Mouse (Mus musculus) forebrain, embryonic 10.5 days (tissue): ENCODE measurements around the gene Aspscr1. TPM values are rescaled to one million over a fixed set of nuclear protein-coding genes. Genes with fewer than 3 reads are reported as not detected.

Experiments used
- DNase-seq: peaks from one replicate; pipeline ENCODE4 v3.0.0-alpha.2; 2017; ENCODE audit warnings: low spot score; ENCODE audit errors: extremely low spot score
- H3K27ac ChIP-seq: fragments of 300-500 bp; sonication (generic); 2 replicates; pipeline ENCODE4 v1.5.1; 2016; ENCODE audit warnings: mild to moderate bottlenecking
- H3K27me3 ChIP-seq: fragments of 300-500 bp; sonication (generic); 2 replicates; pipeline ENCODE4 v1.6.1; 2016; ENCODE audit warnings: mild to moderate bottlenecking; ENCODE audit not compliant: poor library complexity, severe bottlenecking
- H3K36me3 ChIP-seq: fragments of 300-500 bp; sonication (generic); replicated peaks from 2 replicates; pipeline ENCODE4 v1.6.1; 2016; ENCODE audit warnings: mild to moderate bottlenecking, moderate library complexity
- H3K4me1 ChIP-seq: fragments of 300-500 bp; sonication (generic); 2 replicates; pipeline ENCODE4 v1.6.1; 2016
- H3K4me3 ChIP-seq: fragments of 300-500 bp; sonication (generic); 2 replicates; pipeline ENCODE4 v1.5.1; 2016; ENCODE audit warnings: mild to moderate bottlenecking, moderate library complexity
- H3K9me3 ChIP-seq: fragments of 300-500 bp; sonication (generic); 2 replicates; pipeline ENCODE4 v1.6.1; 2016; ENCODE audit warnings: mild to moderate bottlenecking, moderate library complexity
- WGBS: fragments of 180-500 bp; shearing (Covaris S2); methylation state at CpG from one replicate; pipeline ENCODE4 v1.1.7; 2016; 5-methylcytosine and 5-hydroxymethylcytosine counted together
- polyA plus RNA-seq: library from polyadenylated mRNA; unstranded; fragments of >200 nt; fragmentation: Nextera tagmentation; extraction: Ambion mirVana; gene quantifications from 2 replicates; pipeline ENCODE4 v1.2.1, GENCODE M21; 2016

Gene Aspscr1
- polyA plus RNA-seq, 1 experiment from 2014 or later, result 142 TPM

GRCm38 (mm10) chr11:120695641-120696040 is 22.9 kb downstream of the Aspscr1 start:
- Histone ChIP-seq H3K27me3 (no peaks in the 10 kb centered on the region), H3K36me3 (peaks cover 95% of the 10 kb centered on the region), H3K9me3 (peaks cover 6% of the 10 kb centered on the region; the same call in 1 of the 2 replicates), H3K4me1 (peaks cover 32% of the 10 kb centered on the region), H3K4me3 (peak overlapping the region; percentile 5; the same call in 1 of the 2 replicates), H3K27ac (peak overlapping the region; percentile 83)
- WGBS, result 73% methylated on average over 12 of the region's 12 CpGs
- DNase-seq, result no peak

- Histone ChIP-seq H3K9me3 (peaks cover 6% of the 10 kb centered on the region; the same call in 1 of the 2 replicates), H3K27ac (0 out of 2 replicates have a peak overlapping the region, but pooled peaks have one; percentile 83), H3K27me3 (no peaks in the 10 kb centered on the region), H3K4me3 (no peak overlapping the region), H3K36me3 (peaks cover 97% of the 10 kb centered on the region), H3K4me1 (peaks cover 32% of the 10 kb centered on the region)
- no peak for DNase-seq
- WGBS, result 86% methylated on average over 6 of the region's 6 CpGs
Observed at GRCm38 (mm10) chr11:120696568-120696967, 23.8 kb downstream of the Aspscr1 start.

GRCm38 (mm10) chr11:120697741-120698140 is 25.0 kb downstream of the Aspscr1 start:
- no peak for DNase-seq
- WGBS, result 72% methylated on average over 10 of the region's 10 CpGs
- H3K9me3 ChIP-seq, result peaks cover 6% of the 10 kb centered on the region; the same call in 1 of the 2 replicates
- peaks cover 32% of the 10 kb centered on the region for H3K4me1 ChIP-seq
- H3K27ac ChIP-seq, result 0 out of 2 replicates have a peak overlapping the region, but pooled peaks have one; percentile 13
- H3K4me3 ChIP-seq, result no peak overlapping the region
- H3K27me3 ChIP-seq, result no peaks in the 10 kb centered on the region
- H3K36me3 ChIP-seq, result peaks cover 95% of the 10 kb centered on the region

- peak overlapping the region; percentile 86 for H3K27ac ChIP-seq
- DNase-seq, result no peak
Observed at GRCm38 (mm10) chr11:120703696-120704454, 31.1 kb downstream of the Aspscr1 start.

GRCm38 (mm10) chr11:120704486-120705325 is 31.9 kb downstream of the Aspscr1 start:
- peaks cover 32% of the 10 kb centered on the region for H3K27me3 ChIP-seq
- peak overlapping the region; percentile 86 for H3K27ac ChIP-seq
- peak overlapping the region; percentile 21; the same call in 1 of the 2 replicates for H3K4me3 ChIP-seq
- 20% methylated on average over 8 of the region's 8 CpGs for WGBS
- H3K9me3 ChIP-seq, result no peaks in the 10 kb centered on the region
- H3K36me3 ChIP-seq, result peaks cover 64% of the 10 kb centered on the region
- peaks cover 64% of the 10 kb centered on the region for H3K4me1 ChIP-seq
- DNase-seq, result no peak

More at GRCm38 (mm10) chr11:120703696-120704454, 31.1 kb downstream of the Aspscr1 start:
- H3K27me3 ChIP-seq, result peaks cover 30% of the 10 kb centered on the region
- 41% methylated on average over 15 of the region's 15 CpGs for WGBS
- peak overlapping the region; percentile 21; the same call in 1 of the 2 replicates for H3K4me3 ChIP-seq
- H3K9me3 ChIP-seq, result no peaks in the 10 kb centered on the region
- H3K4me1 ChIP-seq, result peaks cover 58% of the 10 kb centered on the region
- peaks cover 64% of the 10 kb centered on the region for H3K36me3 ChIP-seq

GRCm38 (mm10) chr11:120706120-120706519 is 33.3 kb downstream of the Aspscr1 start:
- Histone ChIP-seq H3K4me3 (0 out of 2 replicates have a peak overlapping the region, but pooled peaks have one; percentile 36), H3K9me3 (no peaks in the 10 kb centered on the region), H3K27me3 (peaks cover 32% of the 10 kb centered on the region), H3K27ac (peak overlapping the region; percentile 86), H3K36me3 (peaks cover 64% of the 10 kb centered on the region), H3K4me1 (peaks cover 64% of the 10 kb centered on the region)
- no peak for DNase-seq
- WGBS, result 66% methylated on average over 5 of the region's 5 CpGs

- peak; percentile 43 for DNase-seq
- peak overlapping the region; percentile 86 for H3K27ac ChIP-seq
- H3K36me3 ChIP-seq, result peaks cover 56% of the 10 kb centered on the region
- peaks cover 70% of the 10 kb centered on the region for H3K4me1 ChIP-seq
- H3K4me3 ChIP-seq, result peak overlapping the region; percentile 36
- peaks cover 32% of the 10 kb centered on the region for H3K27me3 ChIP-seq
- 3% methylated on average over 12 of the region's 12 CpGs for WGBS
- no peaks in the 10 kb centered on the region for H3K9me3 ChIP-seq
Observed at GRCm38 (mm10) chr11:120707225-120707624, 34.5 kb downstream of the Aspscr1 start.

- Histone ChIP-seq H3K36me3 (peaks cover 50% of the 10 kb centered on the region), H3K9me3 (no peaks in the 10 kb centered on the region), H3K4me3 (peak overlapping the region; percentile 36), H3K27me3 (peaks cover 32% of the 10 kb centered on the region), H3K27ac (peak overlapping the region; percentile 86), H3K4me1 (peaks cover 78% of the 10 kb centered on the region)
- DNase-seq, result no peak
- 38% methylated on average over 5 of the region's 5 CpGs for WGBS
Observed at GRCm38 (mm10) chr11:120707969-120708368, 35.2 kb downstream of the Aspscr1 start.

GRCm38 (mm10) chr11:120709551-120709950 is 36.8 kb downstream of the Aspscr1 start:
- H3K27ac ChIP-seq, result no peak overlapping the region
- DNase-seq, result no peak
- WGBS, result 88% methylated on average over 2 of the region's 2 CpGs
- no peaks in the 10 kb centered on the region for H3K9me3 ChIP-seq
- H3K27me3 ChIP-seq, result peaks cover 32% of the 10 kb centered on the region
- no peak overlapping the region for H3K4me3 ChIP-seq
- peaks cover 76% of the 10 kb centered on the region for H3K4me1 ChIP-seq
- peaks cover 36% of the 10 kb centered on the region for H3K36me3 ChIP-seq

GRCm38 (mm10) chr11:120710672-120711071 is 37.9 kb downstream of the Aspscr1 start:
- H3K36me3 ChIP-seq, result peaks cover 40% of the 10 kb centered on the region
- no peak for DNase-seq
- no peaks in the 10 kb centered on the region for H3K9me3 ChIP-seq
- H3K4me1 ChIP-seq, result peaks cover 76% of the 10 kb centered on the region
- H3K4me3 ChIP-seq, result no peak overlapping the region
- no peak overlapping the region for H3K27ac ChIP-seq
- peaks cover 23% of the 10 kb centered on the region for H3K27me3 ChIP-seq
- 89% methylated on average over 5 of the region's 5 CpGs for WGBS

GRCm38 (mm10) chr11:120711980-120712604 is 39.3 kb downstream of the Aspscr1 start:
- Histone ChIP-seq H3K4me1 (peaks cover 64% of the 10 kb centered on the region), H3K27me3 (peaks cover 13% of the 10 kb centered on the region), H3K36me3 (peaks cover 53% of the 10 kb centered on the region), H3K9me3 (no peaks in the 10 kb centered on the region), H3K27ac (no peak overlapping the region), H3K4me3 (peak overlapping the region; percentile 66)
- WGBS, result 64% methylated on average over 8 of the region's 8 CpGs
- no peak for DNase-seq
